Mouse (Mus musculus): ENCODE data around the gene Stx16.

Gene Stx16

DNA sequence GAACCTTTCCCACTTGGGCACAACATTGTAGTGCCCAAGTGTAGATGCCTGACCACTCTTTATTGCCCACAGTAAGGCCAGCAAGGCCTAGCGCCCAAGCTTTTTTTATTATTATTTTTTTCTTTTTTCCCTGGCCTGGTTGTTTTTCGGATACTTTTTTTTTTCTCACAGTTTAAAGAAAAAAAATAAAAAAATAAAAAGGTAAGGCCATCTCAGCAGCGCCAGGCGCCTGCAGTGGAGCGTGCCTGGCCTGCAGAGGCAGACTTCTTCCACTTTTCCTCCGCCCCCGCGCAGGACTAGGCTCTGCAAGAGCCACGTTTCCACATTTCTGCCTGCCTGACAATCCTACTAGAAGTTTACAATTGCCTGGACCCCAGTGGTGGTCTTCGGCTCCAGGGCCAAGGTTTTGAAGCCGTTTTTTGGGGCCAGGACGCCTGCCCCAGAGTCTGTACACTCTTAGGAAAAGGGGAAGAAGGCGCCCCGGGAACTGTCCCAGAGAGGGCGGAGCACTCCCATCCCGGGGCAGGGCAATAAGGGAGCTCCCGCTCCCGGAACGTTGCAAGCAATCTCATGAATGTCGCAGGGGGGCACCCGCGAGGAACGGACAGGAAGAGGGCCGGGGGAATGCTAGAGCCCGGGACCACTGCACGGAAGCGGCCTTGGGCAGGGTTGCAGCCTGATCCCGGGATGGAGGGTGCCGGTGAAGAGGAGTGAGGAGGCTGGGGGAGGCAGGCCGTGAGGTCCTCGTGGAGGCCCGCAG lies at the start of gene Stx16:
TSS of gene Stx16 (plus strand) at position 636 of the 760 bp plus-strand sequence.
- peak; percentile 71 for DNase-seq (ENCODE audit: low read depth, low spot score)

DNA sequence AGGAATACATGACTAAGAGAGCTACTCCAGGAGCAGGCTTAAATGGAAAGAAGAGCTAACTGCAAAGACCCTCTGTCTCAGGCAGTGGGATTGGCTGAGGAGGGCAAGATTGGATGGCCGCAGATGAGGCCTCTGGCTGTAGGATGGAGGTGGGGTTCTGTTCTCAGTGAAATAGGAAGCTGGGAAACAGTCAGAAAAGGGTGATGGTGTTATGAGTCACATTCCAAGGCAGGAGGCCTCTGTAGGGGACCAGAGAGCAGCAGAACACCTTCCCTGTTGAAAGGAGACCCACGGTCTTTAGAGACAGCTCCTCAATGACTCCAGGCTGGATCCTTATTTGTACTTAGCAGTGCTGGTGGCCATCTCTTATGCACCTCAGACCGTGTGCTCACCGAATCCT lies 49.7 kb upstream of the Stx16 start:
- no peak for DNase-seq (ENCODE audit: low read depth, low spot score)

DNA sequence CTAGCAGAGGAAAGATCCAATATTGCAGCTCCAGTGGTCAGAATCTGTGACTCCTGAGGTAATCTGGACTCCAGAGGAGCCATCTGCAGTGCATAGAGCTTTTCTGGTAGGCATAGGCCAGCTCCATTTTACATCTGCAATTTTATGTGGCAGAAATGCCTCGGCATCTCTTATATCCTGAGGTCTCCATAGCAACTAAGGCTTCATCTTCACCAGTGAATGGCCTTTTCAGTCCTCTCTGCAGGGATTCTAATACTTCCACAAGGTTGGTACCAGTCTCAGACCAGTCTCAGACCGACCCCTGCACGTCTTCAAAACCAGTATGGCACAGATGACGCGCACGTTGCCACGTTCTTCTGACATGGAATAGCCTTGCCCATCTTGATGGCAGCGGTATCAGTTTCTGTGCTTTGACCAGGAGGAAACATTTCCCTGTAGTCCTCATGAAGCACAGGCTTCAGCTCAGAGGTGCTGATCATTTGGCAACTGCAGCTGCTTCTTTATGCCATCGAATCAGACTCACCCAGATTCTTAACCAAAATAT lies 42.8 kb upstream of the Stx16 start:
- DNase-seq (ENCODE audit: low read depth, low spot score) = peak; percentile 8

DNA sequence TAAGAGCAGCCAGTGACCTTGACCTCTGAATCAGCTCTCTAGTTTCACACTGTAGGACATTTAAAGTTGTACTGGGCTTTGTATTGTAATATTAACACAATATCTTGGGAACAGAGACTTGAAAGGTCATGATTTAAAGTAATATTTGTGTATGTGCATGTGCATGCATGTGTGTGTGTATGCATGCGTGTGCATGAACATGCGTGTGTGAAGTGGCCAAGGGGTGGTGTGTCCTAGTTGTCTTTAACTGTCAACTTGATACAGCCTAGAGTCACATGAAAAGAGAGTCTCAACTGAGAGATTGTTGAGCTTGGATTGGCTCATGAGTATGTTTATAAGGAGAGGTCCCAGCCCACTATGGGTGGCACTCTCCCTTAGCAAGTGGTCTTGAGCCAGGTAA lies 28.5 kb upstream of the Stx16 start:
- no peak for DNase-seq (ENCODE audit: low read depth, low spot score)

DNA sequence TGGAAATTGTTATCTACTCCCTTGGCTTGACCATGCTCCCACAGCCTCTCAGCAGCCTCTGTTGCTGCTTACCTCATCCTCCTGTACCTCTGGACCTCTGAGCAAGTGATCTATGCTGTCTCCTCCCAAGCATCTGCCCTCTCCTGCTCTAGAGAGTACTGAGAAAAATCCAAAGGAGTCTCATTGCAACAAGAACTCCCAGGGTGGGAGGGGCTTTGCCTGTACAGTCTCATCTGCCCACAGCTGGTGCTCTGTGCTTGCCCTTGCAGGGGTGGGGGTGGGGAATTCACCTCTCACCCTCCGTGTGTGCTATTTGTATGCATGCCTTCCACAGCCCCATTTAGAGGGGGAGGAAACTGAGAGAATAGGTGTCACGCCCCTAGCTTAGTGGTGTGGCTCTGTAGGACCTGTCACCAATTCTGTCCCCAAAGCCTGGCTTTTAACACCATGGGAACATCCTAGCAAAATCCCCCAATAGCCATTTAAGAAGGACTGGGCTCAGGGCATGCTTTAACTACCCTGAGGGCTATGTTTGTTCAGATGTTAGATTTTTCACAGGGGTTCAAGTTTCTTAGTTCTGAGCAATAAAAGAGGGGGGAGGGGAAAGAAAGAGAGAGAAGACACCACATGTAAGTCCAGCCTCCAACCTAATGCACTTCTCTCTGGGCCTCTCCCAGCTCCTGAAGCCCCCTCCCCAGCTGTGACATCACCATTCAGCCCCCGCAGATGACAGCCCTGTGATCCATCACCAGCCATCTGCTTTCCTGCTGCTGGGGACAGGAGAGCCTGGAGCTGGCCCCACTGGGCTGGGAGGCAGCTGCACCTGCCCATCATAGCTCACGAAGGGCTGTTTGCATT lies 26.4 kb upstream of the Stx16 start:
- no peak for DNase-seq (ENCODE audit: low read depth, low spot score)

DNA sequence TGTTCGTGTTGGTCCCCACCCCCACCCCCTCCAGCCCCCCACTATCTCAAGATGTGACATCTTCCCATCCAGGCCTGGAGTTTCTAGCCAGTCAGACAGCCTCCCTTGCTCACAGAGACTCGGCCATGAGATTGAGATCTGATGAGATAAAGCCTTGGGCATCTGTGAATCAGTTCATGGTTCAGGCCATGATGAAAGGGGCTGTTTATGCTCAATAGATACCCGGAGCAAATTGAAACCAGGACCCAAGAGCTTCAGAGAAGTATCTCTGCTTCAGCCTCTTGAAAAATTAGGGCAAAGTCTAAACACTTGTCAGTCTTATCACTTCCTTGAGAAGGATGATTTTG lies 25.8 kb upstream of the Stx16 start:
- DNase-seq (ENCODE audit: low read depth, low spot score) = no peak

DNA sequence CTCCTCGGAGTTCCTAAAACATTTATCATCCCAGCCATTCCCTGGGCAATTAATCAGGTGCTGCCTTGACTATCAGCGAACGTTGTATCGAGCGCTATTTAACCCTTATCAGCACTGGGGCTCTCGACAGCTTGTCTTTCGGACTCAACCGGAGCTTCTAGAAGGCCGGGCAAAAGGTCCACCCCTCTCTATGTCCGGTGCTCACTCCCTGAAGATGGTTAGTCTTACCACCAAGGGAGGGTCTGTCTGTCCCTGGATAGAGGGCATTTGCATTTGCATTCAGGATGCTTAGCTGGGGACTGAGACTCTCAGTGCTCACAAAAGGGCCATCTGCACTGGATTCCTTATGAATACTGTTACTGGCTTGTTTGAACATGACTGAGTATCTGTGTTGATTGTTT lies 25.0 kb upstream of the Stx16 start:
- DNase-seq (ENCODE audit: low read depth, low spot score) = no peak

DNA sequence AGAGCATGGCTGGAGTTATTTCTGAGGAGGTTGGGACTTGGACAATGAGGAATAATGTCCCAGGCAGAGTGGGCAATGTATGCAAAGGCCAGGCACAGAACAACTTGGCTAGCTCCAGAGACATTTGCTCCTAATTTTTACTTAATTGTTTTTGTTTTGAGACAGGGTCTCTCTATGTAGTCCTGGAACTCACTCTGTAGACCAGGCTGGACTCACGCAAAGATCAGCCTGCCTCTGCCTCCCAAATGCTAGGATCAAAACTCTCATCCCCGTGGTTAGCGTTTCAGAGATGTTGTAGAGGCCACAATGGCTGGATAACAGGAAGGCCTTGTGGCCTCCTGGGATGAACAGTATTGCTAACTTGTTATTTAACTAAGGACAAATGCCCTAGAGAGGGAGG lies 21.6 kb upstream of the Stx16 start:
- no peak for DNase-seq (ENCODE audit: low read depth, low spot score)

DNA sequence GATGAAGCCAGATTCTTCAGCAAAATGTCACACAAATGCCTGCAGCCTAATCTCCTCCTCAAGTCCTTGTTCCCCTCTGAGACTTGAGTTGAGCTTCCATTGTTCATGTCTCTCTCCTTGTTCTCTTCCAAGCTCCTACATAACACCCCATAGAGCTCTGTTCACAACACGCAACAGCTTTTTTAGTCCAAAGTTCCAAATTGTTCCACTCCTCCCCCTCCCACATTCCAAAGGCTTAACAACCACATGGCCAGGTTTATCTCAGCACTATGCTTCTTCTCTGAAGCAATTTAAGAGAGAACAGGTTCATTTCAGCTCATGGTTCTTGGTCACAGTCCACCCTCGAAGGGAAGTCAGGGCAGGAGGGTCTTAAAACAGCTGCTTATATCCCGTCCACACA lies 18.4 kb upstream of the Stx16 start:
- DNase-seq (ENCODE audit: low read depth, low spot score) = no peak

DNA sequence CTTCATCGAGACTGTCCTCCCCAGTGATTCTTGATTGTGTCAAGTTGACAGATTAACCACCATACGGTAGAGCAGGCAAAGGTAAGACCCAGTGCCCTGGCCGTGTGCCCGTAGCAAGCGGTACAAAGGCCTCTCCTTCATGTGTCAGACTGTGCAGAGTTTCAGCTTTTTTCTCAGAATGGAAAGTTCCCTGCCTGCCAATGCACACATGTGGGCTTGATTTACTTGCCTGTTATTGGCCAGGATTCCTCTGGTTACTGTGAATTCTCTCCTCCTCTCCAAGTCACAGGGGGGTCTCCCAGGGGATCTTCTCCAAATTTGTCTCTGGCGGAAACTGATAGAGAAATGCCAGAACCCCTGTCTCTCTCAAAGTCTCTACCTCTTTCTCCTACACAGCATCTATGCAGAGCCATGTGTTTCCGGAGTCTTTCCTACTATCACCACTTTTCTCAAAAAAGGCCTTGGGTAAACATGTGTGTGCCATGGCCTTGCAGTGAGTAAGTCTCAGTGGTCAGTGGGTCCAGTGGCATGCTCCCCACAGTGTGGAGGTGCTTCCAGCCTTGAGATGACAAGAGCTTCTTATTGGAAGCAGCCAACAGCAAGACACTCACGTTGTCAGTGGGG lies 17.7 kb upstream of the Stx16 start:
- no peak for DNase-seq (ENCODE audit: low read depth, low spot score)

DNA sequence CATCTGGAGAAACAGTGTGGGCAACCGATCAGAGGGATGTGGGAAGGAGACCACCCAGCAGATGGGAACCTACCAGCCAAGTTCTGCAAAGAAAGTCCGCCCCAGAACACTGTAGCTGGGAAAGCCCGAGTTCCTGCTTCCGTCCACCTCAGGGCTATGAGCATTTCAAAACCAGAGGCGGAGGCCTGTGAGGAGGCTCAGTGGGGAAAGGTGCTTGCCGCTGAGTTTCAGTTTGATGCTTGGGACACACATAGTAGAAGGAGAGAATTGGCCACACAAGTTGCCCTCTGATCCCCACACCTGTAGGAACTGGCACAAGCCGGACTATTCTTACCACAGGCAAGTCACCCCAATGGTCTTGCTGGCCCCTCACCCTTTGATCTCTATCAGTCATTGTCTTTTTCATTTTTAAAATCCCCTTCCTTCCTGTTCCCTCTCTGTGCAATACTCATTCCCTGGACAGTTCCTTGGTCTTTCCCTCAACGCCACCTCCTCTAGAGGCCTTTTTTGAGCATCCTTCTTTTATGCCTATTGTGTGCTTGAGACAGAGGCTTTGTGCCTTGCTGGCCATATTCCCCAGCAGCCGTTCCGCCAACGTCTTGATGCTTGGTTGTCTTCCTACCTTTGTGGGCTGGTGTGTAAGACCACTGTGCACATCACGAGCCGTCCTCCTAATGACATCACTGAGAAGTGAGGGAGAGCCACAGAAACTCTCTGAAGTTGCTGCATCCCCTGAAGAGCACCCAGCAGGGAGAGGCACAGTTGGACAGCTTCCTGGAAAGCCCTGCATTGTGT lies 16.3 kb upstream of the Stx16 start:
- no peak for DNase-seq (ENCODE audit: low read depth, low spot score)

DNA sequence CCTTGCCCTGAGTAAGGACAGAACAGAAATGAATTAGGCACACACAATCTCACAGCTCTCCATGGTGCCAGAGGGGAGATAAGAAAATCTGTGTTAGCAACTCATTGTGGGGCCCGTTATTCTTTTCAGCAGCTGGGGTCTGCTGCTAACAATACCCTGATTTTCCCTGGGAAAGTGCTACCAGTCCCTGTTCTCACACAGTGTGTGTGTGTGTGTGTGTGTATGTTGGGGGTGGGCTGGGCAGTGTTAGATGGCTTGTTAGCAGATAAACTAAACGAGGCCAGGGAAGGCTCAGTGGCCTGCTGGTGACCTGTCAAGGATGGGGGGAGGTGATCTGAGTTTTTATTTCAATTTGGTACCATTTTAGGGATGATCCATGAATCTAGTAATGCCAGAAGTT lies 14.9 kb upstream of the Stx16 start:
- DNase-seq (ENCODE audit: low read depth, low spot score) = no peak

DNA sequence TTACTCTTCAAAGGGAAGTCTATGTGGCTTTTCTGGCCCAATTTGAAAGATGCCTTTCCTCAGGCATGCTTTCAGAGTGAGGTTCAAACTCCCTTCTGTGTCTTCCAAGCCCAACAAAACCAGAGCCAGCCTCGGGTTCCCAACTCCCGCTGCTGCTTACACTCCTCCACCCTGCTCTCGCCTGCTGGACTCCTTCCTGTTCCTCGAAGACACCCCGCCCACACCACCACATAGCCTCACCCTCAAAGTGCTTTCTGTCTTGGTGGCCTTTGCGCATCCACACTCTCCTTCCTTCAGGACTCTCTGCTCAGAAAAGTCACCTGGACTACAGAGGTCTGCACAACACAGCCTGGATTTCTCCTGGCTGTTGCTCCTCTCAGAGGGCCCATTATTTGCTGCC lies 13.0 kb upstream of the Stx16 start:
- no peak for DNase-seq (ENCODE audit: low read depth, low spot score)

DNA sequence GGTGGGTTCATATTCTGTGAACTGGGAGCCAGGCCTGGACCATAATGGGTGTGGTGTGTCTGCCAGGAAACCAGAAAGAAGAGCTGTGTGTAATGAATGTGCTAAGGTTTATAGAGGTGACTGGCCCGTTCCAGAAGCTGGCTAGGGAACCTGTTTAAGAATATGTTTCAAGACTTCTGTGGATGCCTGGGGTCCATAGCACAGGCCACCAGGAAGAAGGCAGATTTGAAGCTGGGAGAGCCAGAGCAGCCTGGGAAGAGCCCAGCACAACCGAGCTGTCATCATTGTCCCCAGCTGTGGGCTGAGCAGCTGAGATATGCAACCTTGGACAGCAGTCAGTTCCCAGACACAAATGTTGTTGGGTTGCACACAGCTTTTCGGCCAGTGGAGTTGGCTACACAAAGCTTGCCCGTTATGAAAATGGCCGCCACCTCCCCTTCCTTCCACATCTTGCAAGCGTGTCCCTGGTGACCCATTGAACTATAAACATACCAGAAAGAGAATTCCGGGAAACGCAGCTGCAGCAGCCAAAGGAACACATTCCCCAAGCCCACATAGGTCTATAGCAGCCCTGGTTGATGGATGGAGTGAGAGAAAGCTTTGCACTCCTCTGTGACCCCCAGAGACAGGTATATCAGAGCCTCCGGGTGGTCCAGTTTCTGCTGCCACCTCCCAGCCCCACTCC lies 12.4 kb upstream of the Stx16 start:
- DNase-seq (ENCODE audit: low read depth, low spot score) = no peak

DNA sequence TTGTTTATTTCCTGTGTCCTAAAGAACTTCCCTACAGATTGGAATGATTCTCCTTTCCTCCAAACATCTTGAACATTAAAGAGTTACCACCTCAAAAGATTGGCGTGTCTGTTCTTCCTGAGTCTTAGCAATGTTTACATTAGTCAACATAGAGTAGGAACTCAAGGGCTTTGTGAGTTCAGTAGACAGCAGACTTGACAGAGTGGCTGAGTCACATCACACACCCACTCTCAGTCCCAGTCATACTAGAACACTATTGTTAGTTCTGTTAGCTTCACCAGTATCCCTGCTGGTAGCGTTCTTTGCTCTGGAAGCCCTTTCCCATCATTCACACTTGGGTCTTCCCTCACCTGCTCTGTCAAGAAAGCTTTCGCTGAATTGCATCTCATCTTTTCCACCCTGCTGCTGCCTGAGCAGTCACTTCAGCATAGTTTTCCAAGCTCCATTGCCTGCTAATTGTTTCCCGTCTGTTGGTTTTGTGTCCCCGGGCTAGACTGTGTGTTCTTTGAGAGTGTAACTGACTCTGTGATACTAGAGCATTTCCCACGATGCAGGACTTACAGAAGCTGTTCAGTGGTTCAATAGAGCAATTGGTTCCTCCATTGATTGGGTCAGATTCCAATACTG lies 8.2 kb upstream of the Stx16 start:
- DNase-seq (ENCODE audit: low read depth, low spot score) = no peak

DNA sequence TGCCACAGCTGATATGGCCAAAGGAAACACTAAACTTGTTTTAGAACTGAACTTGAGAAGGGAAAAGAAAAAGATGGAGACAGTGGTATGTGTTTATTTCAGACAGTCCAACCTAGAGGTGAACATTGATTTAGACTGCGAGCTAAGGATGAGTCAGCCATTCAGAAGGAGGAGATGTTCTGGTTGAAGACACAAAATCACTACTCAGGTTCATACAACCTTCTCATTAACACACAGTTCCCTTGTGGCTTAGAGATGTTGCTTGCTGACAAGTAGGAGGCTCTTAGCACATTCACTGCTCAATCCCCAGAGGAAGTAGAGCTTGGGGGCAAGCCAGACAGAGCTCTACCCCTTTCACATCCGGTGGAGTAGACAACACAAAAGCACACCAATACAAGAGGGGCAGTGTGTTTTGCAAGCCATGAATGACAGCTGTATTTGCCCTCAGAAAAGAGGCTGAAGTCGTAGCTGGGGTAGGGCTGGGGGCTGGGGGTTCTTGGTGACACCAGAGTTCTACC lies 6.5 kb upstream of the Stx16 start:
- DNase-seq (ENCODE audit: low read depth, low spot score) = no peak

DNA sequence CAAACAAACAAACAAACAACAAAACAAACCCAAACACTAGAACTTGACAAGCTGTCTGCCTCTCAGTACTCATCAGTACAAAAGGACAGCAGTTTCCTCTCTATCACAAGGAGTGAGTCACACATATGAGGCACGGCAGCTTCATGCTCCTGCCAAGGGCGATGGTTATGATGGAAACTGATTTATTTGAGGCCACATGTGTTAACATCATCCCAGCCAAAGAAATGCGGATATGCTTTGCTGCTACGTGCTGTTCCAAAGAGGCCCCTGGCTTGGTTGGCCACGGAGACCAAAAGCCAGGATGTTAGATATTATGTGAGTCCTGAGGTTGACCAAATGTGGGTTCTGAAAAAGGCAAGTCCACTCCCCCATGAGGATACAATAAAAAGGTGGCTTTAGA lies 4.7 kb upstream of the Stx16 start:
- DNase-seq (ENCODE audit: low read depth, low spot score) = no peak

DNA sequence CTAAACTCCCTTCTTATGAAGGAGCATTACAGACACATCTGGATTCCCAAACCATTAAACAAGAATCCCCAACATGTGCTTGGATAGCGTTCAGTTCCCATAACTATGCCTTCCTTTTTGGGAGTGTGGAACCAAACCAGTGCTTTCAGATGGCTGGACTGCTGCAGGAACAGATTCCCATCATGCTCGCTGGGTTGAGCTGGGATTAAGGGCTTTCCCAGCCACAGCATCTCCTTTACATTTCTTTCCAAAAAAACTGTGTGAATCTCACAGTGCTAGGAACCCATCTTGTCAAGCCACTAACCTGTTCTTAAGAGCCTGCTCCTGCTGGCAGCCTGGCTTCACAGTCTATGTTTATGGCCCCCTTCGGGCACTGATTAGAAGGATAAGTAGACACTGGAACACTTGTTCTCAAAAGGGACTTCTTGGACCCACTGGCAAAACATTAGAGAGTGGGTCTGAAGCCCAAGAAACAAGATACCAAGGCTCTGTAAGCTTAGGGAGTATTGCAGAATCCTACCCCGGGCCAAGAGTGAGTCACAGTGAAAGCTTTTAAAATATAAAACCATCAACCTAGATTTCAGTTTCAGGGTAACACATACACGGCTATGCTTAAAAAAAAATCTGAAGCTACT lies 2.8 kb upstream of the Stx16 start:
- no peak for DNase-seq (ENCODE audit: low read depth, low spot score)

DNA sequence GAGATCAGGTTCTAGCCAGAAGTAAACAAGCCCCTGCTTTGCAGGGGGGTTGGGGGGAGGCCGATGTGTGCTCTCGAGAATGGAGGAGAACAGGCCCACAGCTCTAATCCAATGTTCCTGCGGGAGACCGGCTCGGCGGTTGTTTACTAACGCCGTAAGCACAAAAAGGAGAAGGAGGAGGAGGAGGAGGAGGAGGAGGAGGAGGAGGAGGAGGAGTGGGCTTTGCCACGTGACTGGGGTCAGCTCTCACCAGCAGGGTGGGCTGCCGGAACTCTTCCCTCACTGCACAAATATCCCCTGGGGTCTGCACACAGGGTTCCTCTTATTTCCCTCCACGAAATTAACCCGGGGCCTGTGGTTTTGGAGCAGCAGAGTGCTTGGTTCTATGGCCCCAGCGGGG lies 1.5 kb upstream of the Stx16 start:
- DNase-seq (ENCODE audit: low read depth, low spot score) = peak; percentile 8

DNA sequence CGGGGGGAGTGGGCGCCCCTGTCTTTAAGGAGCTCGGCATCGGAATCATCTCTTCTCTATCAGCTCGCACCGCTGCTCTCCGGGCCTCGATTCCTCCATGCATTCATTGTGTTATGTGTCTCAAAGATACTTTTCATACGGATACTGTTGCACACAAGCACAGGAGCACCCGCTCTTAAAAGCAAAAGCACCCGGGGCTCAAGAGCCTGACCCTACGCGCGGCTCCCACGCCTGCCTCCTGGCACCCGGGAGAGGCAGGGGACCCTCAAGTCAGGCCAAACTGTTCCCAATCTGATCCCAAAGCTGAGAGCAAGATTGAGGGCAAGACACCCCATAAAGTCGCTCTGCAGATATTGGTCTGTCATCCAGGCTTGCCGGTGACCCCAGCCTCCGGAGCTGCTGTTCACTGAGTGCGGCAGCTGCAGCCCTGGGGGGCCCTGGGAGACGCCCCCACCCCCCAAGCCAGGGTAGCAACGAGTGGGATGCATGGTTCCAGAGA lies 987 bp upstream of the Stx16 start:
- DNase-seq (ENCODE audit: low read depth, low spot score) = no peak
